Mouse (Mus musculus): ENCODE data around the gene Hist1h2bb. TPM values are rescaled to one million over a fixed set of nuclear protein-coding genes. Genes with fewer than 3 reads are reported as not detected.

Gene Hist1h2bb
- total and polyA plus RNA-seq, 3 experiments, result 0.53 to 2,852 (median 54.6) TPM

GRCm38 (mm10) chr13:23792520-23792919, 46.0 kb downstream of the Hist1h2bb start:
- no peaks in the 10 kb centered on the region for H3K9me3 ChIP-seq (replicated peaks; ENCODE audit: low read length)
- no peaks in the 10 kb centered on the region for H3K79me2 ChIP-seq (replicated peaks; ENCODE audit: control insufficient read depth, extremely low read depth, insufficient read depth, poor library complexity, severe bottlenecking)
- dilution Hi-C loops (cut with MboI; ENCODE audit: extremely low pct_ligation_motif_present, extremely low pct_unique_long_range_greater_than_20kb, low sequenced_read_pairs) (no loop called here), in situ Hi-C loops (cut with MboI; ENCODE audit: low pct_ligation_motif_present, low pct_unique_long_range_greater_than_20kb, low sequenced_read_pairs) (no loop called here)
- no peaks in the 10 kb centered on the region for H3K27me3 ChIP-seq (replicated peaks)
- H3K4me3 ChIP-seq (replicated peaks in 1 of 3; ENCODE audit: low read depth in 2 of 3, low read length in 2 of 3, poor library complexity in 1 of 3), result no peak overlapping the region
- peak; percentile 63 for DNase-seq (ENCODE audit: extremely low read depth)
- H3K36me3 ChIP-seq (replicated peaks in 1 of 2; ENCODE audit: control insufficient read depth in 1 of 2, insufficient read depth in 1 of 2, low read length in 1 of 2), result no peaks in the 10 kb centered on the region
- H3K9ac ChIP-seq (ENCODE audit: insufficient read depth, low read depth), result no peak overlapping the region
- no peak overlapping the region for H3K4me2 ChIP-seq (ENCODE audit: insufficient read depth, low read depth, poor library complexity, severe bottlenecking)
- H3K27ac ChIP-seq (ENCODE audit: insufficient read depth, low read depth), result no peak overlapping the region
- no peak for TF ChIP-seq MXI1 (IDR thresholded peaks at IDR 0.05; ENCODE audit: low read depth, low read length)
- TF ChIP-seq MEF2A (IDR thresholded peaks at IDR 0.05; ENCODE audit: borderline replicate concordance, low read depth, low read length), result no peak
- TF ChIP-seq USF1 (IDR thresholded peaks at IDR 0.05; ENCODE audit: low read depth, low read length), result no peak
- TF ChIP-seq CTCF (conservative IDR thresholded peaks at IDR 0.05 in 1 of 2, IDR thresholded peaks at IDR 0.05 in 1 of 2; ENCODE audit: low read depth in 2 of 2, low read length in 2 of 2), result peak; percentile 68 to 87
- peak; percentile 93 for TF ChIP-seq RAD21 (IDR thresholded peaks at IDR 0.05; ENCODE audit: low read depth, low read length)
- TF ChIP-seq SMC3 (IDR thresholded peaks at IDR 0.05; ENCODE audit: low read depth, low read length), result peak; percentile 63
- TF ChIP-seq E2F4 (IDR thresholded peaks at IDR 0.05; ENCODE audit: insufficient replicate concordance, low read depth, low read length), result no peak
- TF ChIP-seq MYC (IDR thresholded peaks at IDR 0.05; ENCODE audit: low read depth, low read length), result peak; percentile 53; the same call in 1 of the 2 replicates
- no peaks in the 10 kb centered on the region for H3K4me1 ChIP-seq (ENCODE audit: control insufficient read depth in 1 of 2, insufficient read depth in 2 of 2)

Other genes with a start within 250 kb of the Hist1h2bb start
Only the 20 nearest of the 37 such genes appear.
- 1,558 and 1,831 TPM in 2 replicates for gene Hist1h4d, start 165.1 kb upstream of the Hist1h2bb start, total RNA-seq (2012; rRNA removed)
- 13.8 and 27.7 TPM in 2 replicates for gene Hist1h4d, start 165.1 kb upstream of the Hist1h2bb start, total RNA-seq (2014; rRNA removed)
- 2.4 and 6.7 TPM in 2 replicates for gene Hist1h4d, start 165.1 kb upstream of the Hist1h2bb start, polyA plus RNA-seq (2012; ENCODE audit: insufficient read length, low read depth)
- gene Hist1h2be, start 125.6 kb upstream of the Hist1h2bb start, total RNA-seq (2012; rRNA removed), result 268 and 282 TPM in 2 replicates
- 3.4 and 4.7 TPM in 2 replicates for gene Hist1h2be, start 125.6 kb upstream of the Hist1h2bb start, total RNA-seq (2014; rRNA removed)
- 0.57 and 0.70 TPM in 2 replicates for gene Hist1h2be, start 125.6 kb upstream of the Hist1h2bb start, polyA plus RNA-seq (2012; ENCODE audit: insufficient read length, low read depth)
- gene Hist1h1e, start 124.2 kb upstream of the Hist1h2bb start, total RNA-seq (2012; rRNA removed), result 486 and 504 TPM in 2 replicates
- gene Hist1h1e, start 124.2 kb upstream of the Hist1h2bb start, total RNA-seq (2014; rRNA removed), result 12.2 and 18.3 TPM in 2 replicates
- 1.5 and 1.9 TPM in 2 replicates for gene Hist1h1e, start 124.2 kb upstream of the Hist1h2bb start, polyA plus RNA-seq (2012; ENCODE audit: insufficient read length, low read depth)
- 114 and 122 TPM in 2 replicates for gene Hist1h2ac, start 62.8 kb upstream of the Hist1h2bb start, total RNA-seq (2012; rRNA removed)
- 0.96 and 0.97 TPM in 2 replicates for gene Hist1h2ac, start 62.8 kb upstream of the Hist1h2bb start, total RNA-seq (2014; rRNA removed)
- 0.14 TPM in 1 of 2 replicates, not detected in the other for gene Hist1h2ac, start 62.8 kb upstream of the Hist1h2bb start, polyA plus RNA-seq (2012; ENCODE audit: insufficient read length, low read depth)
- 436 and 456 TPM in 2 replicates for gene Hist1h2bc, start 62.5 kb upstream of the Hist1h2bb start, total RNA-seq (2012; rRNA removed)
- gene Hist1h2bc, start 62.5 kb upstream of the Hist1h2bb start, total RNA-seq (2014; rRNA removed), result 16.1 and 17.4 TPM in 2 replicates
- 1.1 and 2.2 TPM in 2 replicates for gene Hist1h2bc, start 62.5 kb upstream of the Hist1h2bb start, polyA plus RNA-seq (2012; ENCODE audit: insufficient read length, low read depth)
- 0.38 and 0.76 TPM in 2 replicates for gene Hist1h1t, start 50.9 kb upstream of the Hist1h2bb start, total RNA-seq (2012; rRNA removed)
- not detected in 2 replicates for gene Hist1h1t, start 50.9 kb upstream of the Hist1h2bb start, total RNA-seq (2014; rRNA removed)
- not detected in 2 replicates for gene Hist1h1t, start 50.9 kb upstream of the Hist1h2bb start, polyA plus RNA-seq (2012; ENCODE audit: insufficient read length, low read depth)
- gene Hist1h4c, start 48.3 kb upstream of the Hist1h2bb start, total RNA-seq (2012; rRNA removed), result 1,176 and 1,374 TPM in 2 replicates
- gene Hist1h4c, start 48.3 kb upstream of the Hist1h2bb start, total RNA-seq (2014; rRNA removed), result 3.9 and 6.9 TPM in 2 replicates
- 0.76 and 1.2 TPM in 2 replicates for gene Hist1h4c, start 48.3 kb upstream of the Hist1h2bb start, polyA plus RNA-seq (2012; ENCODE audit: insufficient read length, low read depth)
- 0.08 and 0.50 TPM in 2 replicates for gene Hfe, start 35.9 kb upstream of the Hist1h2bb start, total RNA-seq (2012; rRNA removed)
- gene Hfe, start 35.9 kb upstream of the Hist1h2bb start, total RNA-seq (2014; rRNA removed), result 0.16 and 0.39 TPM in 2 replicates
- 0.67 and 1.0 TPM in 2 replicates for gene Hfe, start 35.9 kb upstream of the Hist1h2bb start, polyA plus RNA-seq (2012; ENCODE audit: insufficient read length, low read depth)
- 568 and 597 TPM in 2 replicates for gene Hist1h1c, start 7.9 kb upstream of the Hist1h2bb start, total RNA-seq (2012; rRNA removed)
- 22.8 and 26.1 TPM in 2 replicates for gene Hist1h1c, start 7.9 kb upstream of the Hist1h2bb start, total RNA-seq (2014; rRNA removed)
- 12.5 and 13.2 TPM in 2 replicates for gene Hist1h1c, start 7.9 kb upstream of the Hist1h2bb start, polyA plus RNA-seq (2012; ENCODE audit: insufficient read length, low read depth)
- gene Hist1h3c, start 1.1 kb upstream of the Hist1h2bb start, total RNA-seq (2012; rRNA removed), result 1,821 and 1,847 TPM in 2 replicates
- gene Hist1h3c, start 1.1 kb upstream of the Hist1h2bb start, total RNA-seq (2014; rRNA removed), result 57.5 and 73.1 TPM in 2 replicates
- gene Hist1h3c, start 1.1 kb upstream of the Hist1h2bb start, polyA plus RNA-seq (2012; ENCODE audit: insufficient read length, low read depth), result 5.5 and 7.3 TPM in 2 replicates
- 1,936 and 2,243 TPM in 2 replicates for gene Hist1h2ab, start 4.4 kb downstream of the Hist1h2bb start, total RNA-seq (2012; rRNA removed)
- gene Hist1h2ab, start 4.4 kb downstream of the Hist1h2bb start, total RNA-seq (2014; rRNA removed), result 24.9 and 32.6 TPM in 2 replicates
- 2.9 TPM in 2 replicates for gene Hist1h2ab, start 4.4 kb downstream of the Hist1h2bb start, polyA plus RNA-seq (2012; ENCODE audit: insufficient read length, low read depth)
- 1,913 and 2,096 TPM in 2 replicates for gene Hist1h3b, start 5.5 kb downstream of the Hist1h2bb start, total RNA-seq (2012; rRNA removed)
- gene Hist1h3b, start 5.5 kb downstream of the Hist1h2bb start, total RNA-seq (2014; rRNA removed), result 28.9 and 44.0 TPM in 2 replicates
- 5.4 and 5.5 TPM in 2 replicates for gene Hist1h3b, start 5.5 kb downstream of the Hist1h2bb start, polyA plus RNA-seq (2012; ENCODE audit: insufficient read length, low read depth)
- 2,309 and 2,552 TPM in 2 replicates for gene Hist1h4b, start 10.3 kb downstream of the Hist1h2bb start, total RNA-seq (2012; rRNA removed)
- gene Hist1h4b, start 10.3 kb downstream of the Hist1h2bb start, total RNA-seq (2014; rRNA removed), result 14.3 and 24.8 TPM in 2 replicates
- 3.5 and 11.8 TPM in 2 replicates for gene Hist1h4b, start 10.3 kb downstream of the Hist1h2bb start, polyA plus RNA-seq (2012; ENCODE audit: insufficient read length, low read depth)
- 1,167 and 1,215 TPM in 2 replicates for gene Hist1h4a, start 14.5 kb downstream of the Hist1h2bb start, total RNA-seq (2012; rRNA removed)
- 14.2 and 18.4 TPM in 2 replicates for gene Hist1h4a, start 14.5 kb downstream of the Hist1h2bb start, total RNA-seq (2014; rRNA removed)
- 3.3 and 4.4 TPM in 2 replicates for gene Hist1h4a, start 14.5 kb downstream of the Hist1h2bb start, polyA plus RNA-seq (2012; ENCODE audit: insufficient read length, low read depth)
- gene Hist1h3a, start 15.7 kb downstream of the Hist1h2bb start, total RNA-seq (2012; rRNA removed), result 1,392 and 1,471 TPM in 2 replicates
- 60.5 and 78.5 TPM in 2 replicates for gene Hist1h3a, start 15.7 kb downstream of the Hist1h2bb start, total RNA-seq (2014; rRNA removed)
- 3.2 and 3.9 TPM in 2 replicates for gene Hist1h3a, start 15.7 kb downstream of the Hist1h2bb start, polyA plus RNA-seq (2012; ENCODE audit: insufficient read length, low read depth)
- gene Hist1h1a, start 16.9 kb downstream of the Hist1h2bb start, total RNA-seq (2012; rRNA removed), result 1,163 and 1,722 TPM in 2 replicates
- 22.2 and 30.9 TPM in 2 replicates for gene Hist1h1a, start 16.9 kb downstream of the Hist1h2bb start, total RNA-seq (2014; rRNA removed)
- gene Hist1h1a, start 16.9 kb downstream of the Hist1h2bb start, polyA plus RNA-seq (2012; ENCODE audit: insufficient read length, low read depth), result 1.7 and 2.4 TPM in 2 replicates
- gene Trim38, start 23.2 kb downstream of the Hist1h2bb start, total RNA-seq (2012; rRNA removed), result not detected in 2 replicates
- not detected in 2 replicates for gene Trim38, start 23.2 kb downstream of the Hist1h2bb start, total RNA-seq (2014; rRNA removed)
- gene Trim38, start 23.2 kb downstream of the Hist1h2bb start, polyA plus RNA-seq (2012; ENCODE audit: insufficient read length, low read depth), result 0.11 TPM in 1 of 2 replicates, not detected in the other
- gene Slc17a2, start 60.3 kb downstream of the Hist1h2bb start, total RNA-seq (2012; rRNA removed), result 0.04 TPM in 1 of 2 replicates, not detected in the other
- not detected in 2 replicates for gene Slc17a2, start 60.3 kb downstream of the Hist1h2bb start, total RNA-seq (2014; rRNA removed)
- not detected in 2 replicates for gene Slc17a2, start 60.3 kb downstream of the Hist1h2bb start, polyA plus RNA-seq (2012; ENCODE audit: insufficient read length, low read depth)
- not detected in 2 replicates for gene Slc17a3, start 92.7 kb downstream of the Hist1h2bb start, total RNA-seq (2012; rRNA removed)
- not detected in 2 replicates for gene Slc17a3, start 92.7 kb downstream of the Hist1h2bb start, total RNA-seq (2014; rRNA removed)
- not detected in 2 replicates for gene Slc17a3, start 92.7 kb downstream of the Hist1h2bb start, polyA plus RNA-seq (2012; ENCODE audit: insufficient read length, low read depth)
- gene Slc17a1, start 121.0 kb downstream of the Hist1h2bb start, total RNA-seq (2012; rRNA removed), result not detected in 2 replicates
- gene Slc17a1, start 121.0 kb downstream of the Hist1h2bb start, total RNA-seq (2014; rRNA removed), result not detected in 2 replicates
- gene Slc17a1, start 121.0 kb downstream of the Hist1h2bb start, polyA plus RNA-seq (2012; ENCODE audit: insufficient read length, low read depth), result not detected in 2 replicates